Mouse (Mus musculus): Measurements from ENCODE around the gene Cep112.

Cep112 gene

DNA sequence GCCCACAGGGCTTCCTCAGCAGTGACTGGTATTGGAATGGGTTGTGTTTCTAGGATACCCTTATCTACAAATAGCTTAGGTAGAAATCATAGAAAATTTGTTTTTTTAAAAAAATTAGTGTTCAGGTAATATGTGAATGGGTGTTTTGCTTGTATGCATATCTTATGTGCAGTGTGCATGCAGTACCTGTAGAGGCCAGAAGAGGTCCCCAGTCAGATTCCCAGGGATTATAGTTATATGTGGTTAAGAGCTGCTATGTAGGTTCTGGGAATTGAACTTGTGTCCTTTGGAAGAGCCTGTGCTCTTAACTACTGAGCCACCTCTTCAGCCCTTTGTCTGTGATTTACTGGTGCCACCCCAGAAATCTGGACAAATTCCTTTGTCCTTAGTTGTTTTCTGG lies 22.2 kb downstream of the Cep112 start:
- DNase-seq (ENCODE audit: low read depth, low spot score), result no peak

DNA sequence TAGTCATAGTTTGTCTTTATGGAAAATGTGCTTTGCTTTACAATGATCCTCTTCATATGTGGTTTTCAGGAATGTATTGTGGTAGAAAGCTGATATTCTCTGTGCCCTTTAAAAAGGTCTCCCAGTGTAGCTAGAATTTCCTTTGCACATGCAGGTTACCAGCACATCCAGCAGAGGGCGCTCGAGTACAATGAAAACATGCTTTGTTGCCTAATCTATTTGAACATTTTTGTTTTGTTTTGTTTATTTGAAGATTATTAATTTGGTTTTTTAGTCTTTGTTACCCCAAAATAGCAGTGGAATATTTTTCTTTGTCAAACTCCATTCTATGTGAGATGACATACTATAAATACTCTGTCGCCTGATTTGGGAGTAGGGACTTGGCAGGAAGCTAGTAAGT lies 24.8 kb downstream of the Cep112 start:
- peak; percentile 32 for DNase-seq (ENCODE audit: low read depth, low spot score)

DNA sequence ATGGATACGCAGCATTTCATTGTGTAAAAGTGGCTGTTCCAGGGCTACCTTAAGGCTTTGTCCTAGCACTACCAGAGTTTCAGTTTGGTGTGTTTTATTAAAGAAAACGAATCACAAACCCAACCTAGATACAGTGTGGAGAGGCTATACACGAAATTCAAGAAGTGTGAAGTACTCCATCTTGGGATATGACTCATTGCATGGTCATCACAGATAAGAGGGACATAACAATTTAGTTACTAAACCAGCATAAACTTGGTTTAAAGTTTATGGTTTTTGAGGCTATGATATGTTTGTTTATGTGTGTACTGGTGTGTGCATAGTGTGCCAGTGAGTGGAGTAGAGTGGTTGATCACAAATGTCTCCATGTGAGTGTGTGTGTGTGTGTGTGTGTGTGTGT lies 34.6 kb downstream of the Cep112 start:
- DNase-seq (ENCODE audit: low read depth, low spot score), result no peak

DNA sequence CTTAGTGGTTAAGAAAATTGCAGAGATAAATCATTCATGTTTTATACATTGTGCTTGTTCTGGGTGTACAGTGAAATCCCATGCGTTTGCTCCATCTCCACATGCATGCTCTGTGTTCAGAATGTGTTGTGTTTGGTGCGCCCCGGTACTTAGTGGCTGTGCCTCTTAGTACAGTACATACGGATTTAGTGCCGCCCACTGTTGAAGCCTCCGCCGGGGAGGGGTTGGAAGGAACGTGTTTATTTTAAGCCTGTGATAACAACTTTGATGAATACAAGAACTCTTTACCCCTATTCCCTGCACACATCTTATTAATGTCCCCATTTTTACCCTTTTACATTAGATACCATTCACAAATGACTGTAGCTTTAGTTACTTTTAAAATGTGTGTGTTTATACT lies 39.1 kb downstream of the Cep112 start:
- DNase-seq (ENCODE audit: low read depth, low spot score), result no peak

DNA sequence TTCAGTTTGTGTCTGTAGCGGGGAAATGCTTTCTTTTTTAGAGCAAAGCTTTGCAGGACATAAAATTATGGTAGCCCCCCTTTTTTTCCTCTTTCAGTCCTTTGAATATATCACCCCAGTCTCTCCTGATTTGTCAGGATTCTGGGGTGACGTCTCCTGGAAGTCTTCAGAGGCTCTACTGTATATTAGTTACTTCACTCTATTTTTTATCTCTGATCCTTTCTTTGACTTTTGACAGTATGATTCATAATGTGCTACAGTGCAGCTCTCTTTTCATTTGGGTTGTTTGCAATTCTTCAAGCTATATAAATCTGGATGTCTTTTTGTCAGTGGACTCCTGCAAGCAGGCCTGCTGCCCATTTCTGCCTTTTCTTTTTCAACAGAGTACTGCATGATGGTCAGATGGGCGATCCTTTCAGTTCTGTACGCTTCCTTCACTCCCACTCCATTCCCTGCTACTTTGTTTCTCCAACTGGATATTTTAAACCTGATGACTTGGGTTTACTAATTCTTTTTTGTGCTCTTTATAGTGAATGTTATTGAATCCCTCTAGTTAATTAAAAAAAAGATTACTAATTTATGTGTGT lies 39.8 kb downstream of the Cep112 start:
- DNase-seq (ENCODE audit: low read depth, low spot score), result no peak

DNA sequence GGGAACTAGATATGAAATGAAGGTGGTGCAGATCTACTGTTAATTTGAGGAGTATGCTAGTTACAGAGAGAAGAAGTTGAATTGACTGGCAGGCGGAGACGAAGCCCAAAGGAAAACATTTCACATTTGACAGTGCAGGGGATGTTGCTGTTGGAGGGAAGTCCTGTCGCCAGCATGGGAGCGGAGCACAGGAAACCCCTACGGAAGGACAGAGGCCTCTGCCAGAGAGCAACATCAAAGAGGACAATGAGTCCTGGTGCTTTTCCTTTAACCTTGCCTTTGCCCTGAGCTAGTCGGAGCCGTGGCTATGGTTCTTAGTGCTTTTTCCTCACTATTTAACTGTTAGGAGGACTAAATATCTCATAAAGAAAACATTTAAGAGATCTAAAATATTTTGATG lies 50.7 kb downstream of the Cep112 start:
- DNase-seq (ENCODE audit: low read depth, low spot score), result no peak

DNA sequence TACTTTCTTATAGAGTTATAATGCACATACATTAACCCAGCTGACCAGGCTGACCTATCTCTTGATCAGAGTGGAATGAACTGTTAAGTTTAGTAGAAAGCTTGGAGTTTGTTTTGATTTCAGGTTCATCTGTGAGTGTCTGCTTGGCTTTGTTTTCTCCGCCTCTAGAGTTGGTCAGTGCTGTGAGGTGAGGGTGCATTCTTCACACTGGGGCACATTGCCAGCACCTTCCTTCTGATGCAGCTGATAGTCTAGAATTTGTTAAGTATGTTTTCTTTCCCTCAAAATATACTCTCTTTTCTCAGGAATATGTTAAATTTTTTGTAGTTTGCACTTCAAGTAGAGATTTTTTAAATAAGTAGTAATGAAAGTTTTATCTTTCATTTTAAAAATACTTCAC lies 51.2 kb downstream of the Cep112 start:
- DNase-seq (ENCODE audit: low read depth, low spot score), result no peak

DNA sequence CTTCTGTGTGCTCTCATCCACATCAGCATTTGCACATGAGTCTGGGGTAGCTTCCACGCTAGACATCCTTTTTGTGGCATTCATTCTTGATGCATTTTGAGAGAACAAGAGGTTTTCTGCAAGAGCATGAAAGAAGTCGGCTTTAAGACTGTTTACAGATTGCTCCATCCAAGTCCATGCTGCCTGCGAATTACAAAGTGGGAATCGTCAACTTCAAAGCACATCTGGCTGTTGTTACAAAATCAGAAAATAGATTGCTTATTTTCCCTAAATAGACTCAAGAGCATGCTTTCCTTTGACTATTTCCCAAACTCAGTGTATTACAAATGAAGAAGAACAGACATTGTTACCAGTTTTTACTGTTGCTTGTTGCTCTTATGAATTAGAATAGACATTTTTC lies 59.0 kb downstream of the Cep112 start:
- DNase-seq (ENCODE audit: low read depth, low spot score), result no peak

DNA sequence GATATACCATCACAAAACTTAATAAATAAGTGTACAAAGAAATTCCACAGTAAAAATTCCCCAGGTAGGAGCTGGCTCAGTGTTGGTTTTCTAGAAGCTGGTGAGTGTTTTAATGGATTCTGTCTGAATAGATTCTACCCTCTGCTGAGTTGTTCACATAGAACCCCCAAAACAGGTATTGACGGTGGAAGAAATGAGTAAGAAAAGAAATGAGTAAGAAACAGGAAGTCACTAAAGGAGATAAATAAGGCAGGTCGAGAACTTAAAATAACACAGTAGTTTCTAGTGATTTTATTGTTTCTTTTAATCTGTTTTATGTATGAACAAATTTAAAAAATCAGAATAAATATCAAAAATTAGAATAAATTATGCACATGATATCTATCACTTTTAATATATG lies 63.3 kb downstream of the Cep112 start:
- no peak for DNase-seq (ENCODE audit: low read depth, low spot score)

DNA sequence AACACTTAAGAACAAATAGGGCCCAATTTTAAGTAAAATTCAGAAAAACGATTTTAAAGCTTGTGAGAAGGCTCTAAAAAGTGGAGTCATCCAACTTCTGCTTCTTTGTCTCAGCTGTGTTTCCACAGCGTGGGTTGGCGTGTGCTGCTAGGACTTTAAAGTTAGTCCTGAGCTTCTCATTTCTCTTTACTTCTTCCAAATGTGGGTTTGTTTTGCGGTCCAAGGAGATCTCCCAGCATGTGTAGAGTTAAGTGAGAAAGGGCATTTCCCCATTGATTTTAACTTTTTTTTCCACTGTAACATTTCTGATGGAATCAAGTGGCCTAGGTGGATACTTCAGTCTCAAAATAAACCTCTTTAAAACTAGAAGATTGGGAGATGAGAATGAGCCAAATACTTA lies 64.9 kb downstream of the Cep112 start:
- no peak for DNase-seq (ENCODE audit: low read depth, low spot score)

DNA sequence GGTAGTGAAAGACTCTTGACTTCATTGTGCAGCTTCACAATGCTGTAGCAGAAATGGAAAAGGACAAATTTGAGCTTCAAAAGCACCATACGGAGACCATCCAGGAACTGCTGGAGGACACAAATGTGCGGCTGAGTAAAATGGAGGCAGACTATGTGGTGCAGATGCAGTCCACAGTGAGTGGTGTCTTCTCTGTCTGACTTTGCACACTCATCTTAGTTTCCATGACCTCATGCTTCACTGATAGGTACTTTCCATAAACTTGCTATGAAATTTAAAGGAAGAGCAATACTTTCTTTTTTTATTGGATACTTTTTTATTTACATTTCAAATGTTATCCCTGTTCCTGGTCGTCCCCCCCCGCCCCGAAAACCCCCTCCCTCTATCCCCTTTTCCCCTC lies 83.2 kb downstream of the Cep112 start:
- DNase-seq (ENCODE audit: low read depth, low spot score), result no peak

DNA sequence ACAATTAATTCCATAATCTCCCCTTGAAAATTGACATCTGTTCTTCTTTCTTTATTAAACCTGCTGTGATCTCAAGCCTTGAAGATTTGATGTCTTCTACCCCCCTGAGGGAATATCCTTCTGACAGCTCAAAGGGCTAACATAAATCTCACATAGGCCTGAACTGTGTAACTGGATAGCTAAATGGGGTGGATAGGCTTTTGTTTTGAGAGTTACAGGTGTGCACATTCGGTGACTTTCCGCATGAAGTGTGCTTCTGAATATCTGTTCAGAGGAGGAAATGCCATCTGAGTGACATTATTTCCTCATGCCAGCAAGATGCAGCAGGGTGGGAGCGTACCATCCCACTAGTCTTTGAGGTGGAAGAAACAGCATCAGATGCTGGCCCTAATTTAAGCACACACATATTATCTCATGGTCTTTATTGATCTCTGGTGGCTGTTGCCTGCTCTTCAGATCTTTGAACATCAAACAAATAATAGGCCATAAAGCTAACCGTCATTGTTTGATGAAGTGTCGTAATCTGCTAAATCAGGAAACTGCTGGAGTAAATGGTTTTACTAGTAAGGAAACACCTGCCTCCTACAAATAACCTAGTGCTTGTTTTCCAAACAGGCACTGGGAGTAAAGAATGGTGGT lies 102.9 kb downstream of the Cep112 start:
- DNase-seq (ENCODE audit: low read depth, low spot score), result no peak

DNA sequence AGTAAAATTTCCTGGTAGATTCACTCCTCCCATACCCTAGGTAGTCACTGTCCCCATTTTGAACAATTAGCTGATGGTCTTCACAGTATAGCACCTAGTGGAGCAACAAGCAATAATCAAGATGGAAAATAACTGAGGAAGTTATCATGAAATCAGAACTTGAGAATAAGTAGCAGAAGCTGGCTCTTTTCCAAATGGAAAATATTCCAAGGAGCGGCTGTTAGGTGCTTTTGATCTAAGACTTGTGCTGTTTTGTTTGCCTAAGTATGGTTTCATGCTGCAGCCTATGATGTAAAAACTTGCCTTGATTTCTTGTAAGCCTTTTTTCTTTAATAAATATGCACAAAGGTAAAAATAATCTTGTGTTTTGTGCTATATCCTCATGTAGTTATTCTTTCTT lies 107.9 kb downstream of the Cep112 start:
- DNase-seq (ENCODE audit: low read depth, low spot score), result no peak

DNA sequence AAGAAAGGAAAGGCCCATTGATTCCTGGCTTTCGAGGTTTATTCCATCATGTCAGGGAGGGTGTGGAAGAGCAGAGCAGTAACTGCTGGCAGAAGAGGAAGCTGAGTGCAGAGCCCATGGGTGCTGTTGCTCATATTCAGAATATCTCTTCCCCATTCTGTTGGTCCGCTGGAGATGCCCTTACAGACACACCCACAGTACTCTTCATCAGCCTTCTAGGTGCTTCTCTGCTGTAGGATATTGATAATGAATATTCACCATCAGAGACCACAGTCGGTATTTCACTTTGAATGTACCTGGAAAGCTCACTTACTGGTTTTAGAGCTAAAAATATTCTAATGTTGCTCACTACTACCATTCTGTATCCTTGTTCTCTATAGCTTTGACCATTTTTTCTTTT lies 109.0 kb downstream of the Cep112 start:
- no peak for DNase-seq (ENCODE audit: low read depth, low spot score)

DNA sequence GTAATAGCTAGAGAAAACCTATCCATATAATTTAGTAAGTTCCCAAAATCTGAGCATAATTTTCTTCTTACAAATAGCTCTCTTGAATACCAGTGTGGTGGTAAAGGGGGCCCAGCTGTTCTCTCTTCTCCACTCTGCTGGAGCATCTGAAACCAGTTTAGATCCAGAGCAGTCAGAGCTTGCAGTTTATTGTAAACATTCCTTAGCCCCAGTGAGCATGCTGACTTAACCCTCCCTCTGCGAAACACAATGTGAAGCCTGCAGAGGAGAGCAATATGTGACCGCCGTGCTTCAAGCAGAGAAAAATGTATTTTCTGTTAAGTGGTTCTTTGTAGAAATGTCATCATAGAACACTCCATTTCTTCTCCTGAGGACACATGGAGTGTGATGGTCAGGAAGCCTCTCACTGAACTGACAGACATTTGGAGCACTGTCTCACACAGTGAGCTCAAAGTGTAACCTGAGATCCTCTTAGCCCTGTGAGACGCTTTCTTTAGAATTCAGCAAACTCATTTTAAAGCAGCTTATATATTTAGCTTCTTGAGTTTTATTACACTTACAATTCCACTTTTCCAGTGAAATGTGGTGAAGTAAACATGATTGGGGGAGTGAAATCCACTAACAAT lies 128.1 kb downstream of the Cep112 start:
- DNase-seq (ENCODE audit: low read depth, low spot score), result no peak

DNA sequence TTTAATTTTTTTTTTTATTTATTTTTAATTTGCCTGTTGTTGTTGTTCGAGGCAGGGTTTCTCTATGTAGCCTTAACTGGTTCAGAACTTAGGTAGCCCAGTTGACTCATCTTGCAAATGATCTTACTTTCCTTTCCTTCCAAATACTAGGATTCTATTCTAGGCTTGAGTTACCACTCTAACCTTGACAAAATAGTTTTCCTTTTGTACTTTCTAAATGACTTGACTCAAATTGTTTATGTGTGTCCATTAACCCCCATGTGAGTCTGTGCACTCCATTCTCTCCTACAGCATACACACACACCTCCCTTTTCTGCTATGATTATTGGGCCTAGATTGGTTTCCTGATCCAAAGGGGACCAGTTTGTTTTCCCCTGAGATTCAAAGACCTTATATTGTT lies 128.9 kb downstream of the Cep112 start:
- no peak for DNase-seq (ENCODE audit: low read depth, low spot score)

DNA sequence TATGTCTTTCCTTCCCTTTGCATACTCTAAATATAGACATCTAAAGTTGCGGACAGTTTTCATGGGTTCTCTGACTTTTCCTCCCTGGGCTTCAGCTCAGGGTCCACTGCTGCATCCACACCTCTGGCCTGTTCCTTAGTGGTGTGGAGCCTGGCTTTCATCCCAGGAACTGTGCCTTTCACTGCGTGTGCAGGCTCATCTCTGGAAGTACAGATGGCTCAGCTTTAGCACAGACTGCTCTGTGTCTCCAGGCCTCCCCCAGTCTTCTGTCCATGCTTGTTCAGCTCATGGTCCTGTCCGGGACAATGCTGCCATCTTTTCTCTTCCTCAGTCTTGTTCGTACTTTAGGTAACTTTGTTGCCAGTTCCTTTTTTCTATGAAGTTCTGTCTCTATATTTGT lies 133.6 kb downstream of the Cep112 start:
- no peak for DNase-seq (ENCODE audit: low read depth, low spot score)

DNA sequence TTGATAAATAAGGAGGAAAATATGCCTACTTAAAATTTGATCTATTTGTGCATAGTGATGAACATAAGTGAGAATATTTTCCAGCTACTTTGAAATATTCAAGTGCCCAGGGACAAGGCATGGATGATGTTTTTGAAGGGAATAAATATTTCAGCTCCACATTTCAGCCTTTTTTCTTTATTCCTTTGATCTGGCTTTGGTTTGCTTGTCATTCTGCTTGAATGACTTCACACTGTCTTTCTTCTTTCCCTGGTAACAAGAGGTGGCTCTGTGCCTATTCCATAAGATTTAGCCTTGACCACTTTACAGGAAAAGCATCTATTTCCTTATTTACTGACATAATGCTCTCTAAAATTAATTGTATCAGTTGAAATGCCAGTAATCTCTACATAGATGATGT lies 134.5 kb downstream of the Cep112 start:
- DNase-seq (ENCODE audit: low read depth, low spot score), result no peak

DNA sequence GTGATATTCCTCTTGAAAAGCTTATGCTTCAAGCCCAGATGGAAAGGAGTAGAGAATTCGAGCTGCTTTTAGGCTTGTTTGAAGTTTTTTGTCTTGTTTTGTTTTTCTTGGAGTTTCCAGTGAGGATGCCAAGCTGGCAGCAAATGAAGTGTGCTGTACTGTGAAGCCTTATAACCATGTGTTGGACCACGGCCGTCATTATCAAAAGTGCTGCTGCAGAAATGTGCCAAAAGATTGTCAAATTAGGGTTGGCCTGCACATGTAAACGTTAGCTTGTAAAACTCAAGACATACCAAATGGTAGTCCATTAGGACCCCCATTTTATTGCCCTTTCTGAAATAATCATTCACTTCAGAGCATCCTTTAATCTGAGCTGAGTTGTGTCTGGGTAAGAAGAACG lies 137.1 kb downstream of the Cep112 start:
- peak; percentile 34 for DNase-seq (ENCODE audit: low read depth, low spot score)

DNA sequence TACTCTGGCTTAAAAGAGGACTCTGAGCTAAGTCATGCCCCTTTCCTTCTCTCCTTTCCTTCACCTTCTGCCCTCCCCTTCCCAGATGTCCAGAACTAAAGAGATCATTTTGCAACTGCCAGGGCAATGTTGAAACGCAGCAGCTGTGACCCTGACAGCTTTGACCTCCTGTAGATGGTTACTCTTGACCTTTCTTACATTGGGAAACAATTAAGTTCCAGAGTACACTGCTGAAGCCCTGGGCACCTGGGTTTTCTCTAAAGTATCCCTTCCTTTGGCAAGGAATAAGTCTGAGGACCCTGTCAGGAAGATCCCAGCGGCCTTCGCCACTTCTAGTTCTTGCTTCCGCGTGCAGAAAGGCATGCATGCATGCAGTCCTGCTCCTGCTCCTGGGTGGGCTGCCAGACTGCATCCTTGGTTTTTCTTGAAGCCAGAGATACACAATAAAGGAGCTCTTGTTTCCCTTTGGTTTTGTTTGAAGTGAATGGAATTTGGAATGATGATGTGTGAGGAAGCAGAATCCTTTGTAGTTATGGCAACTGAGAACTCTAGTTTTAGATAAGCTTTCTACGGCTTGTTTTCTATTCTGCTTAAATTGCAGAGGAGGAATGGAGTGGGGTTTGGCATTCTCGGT lies 161.7 kb downstream of the Cep112 start:
- no peak for DNase-seq (ENCODE audit: low read depth, low spot score)

DNA sequence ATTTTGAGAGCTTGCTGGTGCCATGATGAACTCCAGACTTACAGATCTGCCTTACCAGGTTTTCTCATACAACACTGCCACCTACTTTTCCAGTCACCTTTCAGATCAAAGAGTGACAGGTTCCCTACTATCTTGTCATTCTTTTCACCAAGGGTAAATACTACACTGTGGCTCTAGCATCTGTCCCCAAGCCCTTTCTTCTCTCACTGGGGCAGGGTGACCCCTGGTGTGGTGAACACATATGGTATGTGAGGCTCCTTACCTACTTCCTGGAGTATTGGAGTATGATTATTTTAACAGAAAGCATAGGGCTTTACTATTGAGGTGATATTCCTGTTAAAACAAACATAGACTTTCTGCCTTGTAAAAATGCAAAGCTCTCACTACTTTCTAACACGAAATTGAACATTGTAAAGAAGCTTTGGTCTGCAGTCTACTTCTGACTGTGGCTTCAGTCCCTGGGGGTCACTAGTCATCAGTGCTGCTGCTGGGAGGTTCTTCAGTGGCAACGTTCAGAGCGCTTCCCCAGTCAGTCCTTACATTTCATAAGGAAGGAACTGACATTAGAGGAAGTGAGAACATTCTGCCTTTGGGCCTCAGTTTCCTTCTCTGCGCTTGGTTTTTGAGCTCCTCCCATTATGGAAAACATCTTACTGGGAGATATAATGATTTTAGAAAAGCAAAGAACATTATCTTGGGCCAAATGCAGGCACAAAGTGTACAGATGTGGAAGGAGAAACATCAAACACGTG lies 168.4 kb downstream of the Cep112 start:
- no peak for DNase-seq (ENCODE audit: low read depth, low spot score)

DNA sequence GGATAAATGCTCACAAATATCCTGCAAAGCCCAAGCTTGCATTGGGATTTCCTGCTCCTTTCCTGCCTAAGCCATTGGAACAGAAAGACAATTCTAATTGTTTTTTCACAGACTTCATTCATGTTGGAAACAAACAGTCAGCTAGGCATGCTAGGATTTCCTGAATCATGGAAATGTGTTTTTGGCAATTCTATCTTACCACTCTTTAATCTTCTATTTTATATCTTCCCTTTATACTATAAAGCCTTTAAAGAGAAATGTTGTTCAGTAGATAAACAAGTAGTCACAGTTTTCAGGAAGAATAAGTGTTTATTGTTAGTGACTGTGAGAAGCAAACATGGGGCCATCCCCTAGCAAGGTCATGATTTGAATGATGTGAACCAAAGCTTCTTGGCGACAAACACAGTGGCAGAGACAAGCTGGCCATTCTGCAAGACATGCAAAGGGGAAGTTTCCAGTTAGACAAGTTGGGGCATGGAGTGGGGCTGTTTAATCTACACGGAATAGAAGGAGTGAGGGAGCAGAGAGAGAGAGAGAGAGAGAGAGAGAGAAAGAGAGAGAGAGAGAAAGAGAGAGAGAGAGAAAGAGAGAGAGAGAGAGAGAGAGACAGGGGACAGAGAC lies 169.1 kb downstream of the Cep112 start:
- no peak for DNase-seq (ENCODE audit: low read depth, low spot score)
